Mouse (Mus musculus): ENCODE measurements around the gene Aifm3. TPM values are rescaled to one million over a fixed set of nuclear protein-coding genes. Genes with fewer than 3 reads are reported as not detected.
"Not testable (repeated sequence)": the region's sequence is repeated elsewhere in the genome, so short reads cannot be mapped to it uniquely, and the experiment has no call there.

The Aifm3 gene
- total RNA-seq, 2 experiments from 2014 or later, result 0.18 to 0.35 TPM

GRCm38 (mm10) chr16:17553910-17554685 is 64.7 kb downstream of the Aifm3 start:
- no peak for DNase-seq

GRCm38 (mm10) chr16:17554702-17555101 is 65.3 kb downstream of the Aifm3 start:
- DNase-seq, result not testable (repeated sequence)

GRCm38 (mm10) chr16:17556180-17556579 is 66.8 kb downstream of the Aifm3 start:
- no peak for DNase-seq

DNA sequence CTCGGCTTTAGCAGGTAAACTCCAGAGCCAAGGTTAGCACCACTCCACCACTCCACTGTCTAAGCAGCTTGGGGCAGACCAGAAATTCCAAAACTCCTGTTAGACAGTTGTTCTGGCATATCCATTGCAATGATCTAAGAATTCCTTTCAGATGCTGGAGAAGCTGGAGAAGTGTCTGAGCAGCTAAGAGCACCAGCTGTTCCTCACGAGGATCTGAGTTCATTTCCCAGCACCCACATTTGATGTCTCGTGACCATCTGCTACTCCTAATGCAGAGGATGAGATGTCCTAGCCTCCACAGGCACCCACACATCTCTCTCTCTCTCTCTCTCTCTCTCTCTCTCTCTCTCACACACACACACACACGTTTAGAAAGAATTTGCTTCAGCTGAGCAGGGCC is 67.5 kb downstream of the Aifm3 start:
- DNase-seq, result no peak

Other genes with a start within 250 kb of the Aifm3 start
- 1 to 10 TPM; 1.3 to 1.7 TPM for gene Tmem191c, start 213.5 kb upstream of the Aifm3 start, total RNA-seq (2021)
- gene Serpind1, start 158.2 kb upstream of the Aifm3 start, total RNA-seq (2021), result under 1 TPM; 0.18 to 0.32 TPM
- 10 to 100 TPM; 15.2 to 16.5 TPM for gene Snap29, start 83.6 kb upstream of the Aifm3 start, total RNA-seq (2021)
- 10 to 100 TPM; 15.9 to 20.4 TPM for gene Pi4ka, start 83.3 kb upstream of the Aifm3 start, total RNA-seq (2021)
- 10 to 100 TPM; 19.2 to 21.6 TPM for gene Crkl, start 37.6 kb upstream of the Aifm3 start, total RNA-seq (2021)
- gene Lztr1, start 19.1 kb downstream of the Aifm3 start, total RNA-seq (2021), result 10 to 100 TPM; 19.2 to 23.6 TPM
- 10 to 100 TPM; 12.8 to 14.5 TPM for gene Thap7, start 41.5 kb downstream of the Aifm3 start, total RNA-seq (2021)
- 1 to 10 TPM; 1.2 to 2.0 TPM for gene Lrrc74b, start 71.6 kb downstream of the Aifm3 start, total RNA-seq (2021)
- gene P2rx6, start 72.3 kb downstream of the Aifm3 start, total RNA-seq (2021), result 1 to 10 TPM; 8.7 to 9.1 TPM
- gene Slc7a4, start 93.6 kb downstream of the Aifm3 start, total RNA-seq (2021), result under 1 TPM; 0.32 to 0.36 TPM
- gene Smpd4, start 129.7 kb downstream of the Aifm3 start, total RNA-seq (2021), result 1 to 10 TPM; 7.5 to 9.0 TPM
- gene Ccdc74a, start 156.9 kb downstream of the Aifm3 start, total RNA-seq (2021), result 1 to 10 TPM in 1 of 2 experiments, under 1 TPM in 1; 0.77 to 1.6 TPM
- 10 to 100 TPM; 18.1 to 18.9 TPM for gene Med15, start 243.3 kb downstream of the Aifm3 start, total RNA-seq (2021)

All from gastrocnemius, postnatal 25 days (tissue).